Mouse (Mus musculus) CD8-positive naive resting alpha-beta T cell, adult 2 months (primary cell): ENCODE results near the gene Vwa3b.

ENCODE experiments used
- DNase-seq, 2 experiments: peaks; one replicate each; pipeline ENCODE4 v3.0.0; 2022; ENCODE audit warnings: low read depth in 2 of 2, low spot score in 2 of 2

Gene Vwa3b

DNA sequence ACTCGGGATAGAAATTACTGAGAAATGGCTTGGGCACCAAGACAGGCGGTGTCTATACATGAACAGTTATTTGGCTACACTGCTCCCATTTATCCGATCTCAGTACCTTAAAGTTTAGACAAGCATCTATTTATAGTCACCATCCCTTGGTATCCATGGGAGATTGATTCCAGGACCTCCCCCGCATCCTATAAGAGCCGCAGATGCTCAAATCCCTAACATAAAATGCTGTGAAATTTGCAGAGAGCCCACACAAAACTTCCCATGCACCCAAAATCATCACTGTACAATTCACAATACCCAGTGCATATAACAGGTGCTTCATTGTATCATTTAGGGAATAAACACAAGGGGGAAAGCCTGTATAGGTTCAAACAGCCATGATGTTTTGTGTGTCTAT is 89.5 kb downstream of the Vwa3b start:
- no peak for DNase-seq

GRCm38 (mm10) chr1:37116574-37116973 is 90.2 kb downstream of the Vwa3b start:
- DNase-seq: no peak

DNA sequence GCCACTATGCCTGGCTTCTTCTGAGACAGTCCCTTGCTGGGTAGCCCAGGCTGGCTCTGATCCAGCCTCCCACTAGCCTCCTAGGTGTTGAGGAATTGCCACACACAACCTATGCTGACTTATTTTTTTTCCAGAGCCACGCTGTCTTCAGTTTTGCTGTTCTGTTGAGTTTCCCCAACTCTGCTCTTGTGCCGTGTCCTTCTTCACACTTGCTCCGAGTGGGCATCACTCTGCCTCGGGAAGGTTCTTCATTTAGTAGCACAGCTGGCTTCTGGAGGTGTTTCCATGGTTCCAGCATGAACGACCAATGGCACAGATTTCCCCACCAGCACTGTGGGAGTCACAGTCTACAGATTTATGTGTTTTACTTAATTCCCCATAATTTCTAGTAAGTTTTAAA is 91.6 kb downstream of the Vwa3b start:
- DNase-seq: no peak

DNA sequence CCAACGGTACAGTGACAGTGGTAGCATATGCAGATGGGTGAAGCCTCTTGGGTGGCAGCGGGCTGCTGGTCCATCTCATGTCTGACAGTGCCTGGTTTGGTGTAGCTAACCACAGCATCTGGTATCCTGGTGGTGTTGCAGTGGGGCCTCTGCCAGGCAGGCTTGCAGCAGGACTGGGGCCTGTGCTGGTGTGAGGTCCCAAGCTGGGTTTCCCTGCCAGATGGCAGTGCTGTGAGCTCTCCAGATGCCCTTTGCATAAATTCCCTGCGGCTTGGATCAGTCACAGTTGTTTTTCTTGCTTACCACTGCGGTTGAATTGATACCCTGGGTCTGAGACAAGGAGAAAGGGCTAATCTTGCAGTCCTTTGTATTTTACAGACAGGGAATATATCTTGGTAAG is 95.9 kb downstream of the Vwa3b start:
- no peak for DNase-seq

- DNase-seq: no peak
Measured at GRCm38 (mm10) chr1:37122798-37123197, 96.4 kb downstream of the Vwa3b start.

GRCm38 (mm10) chr1:37124696-37125349 is 98.4 kb downstream of the Vwa3b start:
- no peak for DNase-seq

GRCm38 (mm10) chr1:37130012-37130570 is 103.7 kb downstream of the Vwa3b start:
- DNase-seq: no peak

- no peak for DNase-seq
Measured at GRCm38 (mm10) chr1:37131146-37131545, 104.8 kb downstream of the Vwa3b start.

GRCm38 (mm10) chr1:37132433-37132832 is 106.0 kb downstream of the Vwa3b start:
- no peak for DNase-seq

GRCm38 (mm10) chr1:37145966-37146365 is 119.6 kb downstream of the Vwa3b start:
- DNase-seq: no peak

DNA sequence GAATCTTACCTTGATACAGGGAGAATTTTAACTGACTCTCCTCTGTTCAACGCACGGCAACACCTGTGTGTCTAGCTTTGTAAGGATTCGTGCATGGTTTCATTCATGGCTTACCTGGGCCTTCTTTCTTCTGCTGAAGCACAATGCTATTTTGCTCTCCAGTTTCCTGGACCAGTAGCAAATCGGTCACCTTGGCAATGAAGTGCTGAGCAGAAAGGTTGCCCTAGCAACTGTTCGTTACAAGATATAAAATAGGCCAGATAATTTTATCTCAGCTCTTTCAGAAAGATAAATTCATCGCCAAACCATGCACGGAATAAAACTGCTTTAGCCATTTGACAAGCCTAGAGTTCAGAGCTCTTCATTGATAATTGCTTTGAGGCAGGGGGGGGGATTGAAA is 123.5 kb downstream of the Vwa3b start:
- no peak for DNase-seq

GRCm38 (mm10) chr1:37151896-37152295 is 125.5 kb downstream of the Vwa3b start:
- no peak for DNase-seq

DNA sequence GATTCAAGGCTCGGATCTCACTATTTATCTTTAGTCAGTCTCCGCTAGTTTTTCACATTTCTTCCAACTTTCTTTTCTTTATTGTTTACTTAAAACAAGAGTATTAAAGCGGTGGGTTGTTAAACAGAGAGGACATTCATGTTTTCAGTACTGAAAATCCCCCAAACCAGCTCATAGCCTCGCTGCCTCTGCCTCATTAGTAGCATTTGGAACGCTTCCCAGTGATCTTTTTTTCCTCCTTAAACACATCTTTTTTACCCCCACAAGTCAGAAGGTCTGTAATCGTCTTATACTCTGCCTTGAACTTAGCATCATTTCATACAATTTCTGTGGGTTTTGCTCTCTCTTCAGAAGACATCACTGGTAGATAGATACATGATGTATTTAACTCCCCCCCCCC is 139.7 kb downstream of the Vwa3b start:
- no peak for DNase-seq

DNA sequence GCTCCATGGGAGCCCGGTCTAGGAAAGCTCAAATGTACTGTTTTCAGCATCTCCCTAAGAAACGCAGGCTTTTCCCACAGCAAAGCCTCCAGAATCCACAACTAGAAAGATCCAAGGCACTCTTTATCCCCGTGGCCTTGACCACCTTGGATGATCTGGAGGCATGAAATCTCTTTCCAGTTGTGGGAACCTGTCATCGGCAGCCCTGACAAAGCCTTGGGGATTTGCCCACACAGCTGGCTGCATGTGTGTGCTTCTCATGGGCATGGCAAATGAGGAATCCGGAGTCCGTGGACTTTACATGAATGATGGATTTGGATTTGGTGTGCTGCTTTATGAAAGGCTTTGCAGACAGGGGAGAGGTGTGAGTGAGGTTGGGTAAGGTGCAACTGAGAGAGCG is 141.5 kb downstream of the Vwa3b start:
- no peak for DNase-seq

DNA sequence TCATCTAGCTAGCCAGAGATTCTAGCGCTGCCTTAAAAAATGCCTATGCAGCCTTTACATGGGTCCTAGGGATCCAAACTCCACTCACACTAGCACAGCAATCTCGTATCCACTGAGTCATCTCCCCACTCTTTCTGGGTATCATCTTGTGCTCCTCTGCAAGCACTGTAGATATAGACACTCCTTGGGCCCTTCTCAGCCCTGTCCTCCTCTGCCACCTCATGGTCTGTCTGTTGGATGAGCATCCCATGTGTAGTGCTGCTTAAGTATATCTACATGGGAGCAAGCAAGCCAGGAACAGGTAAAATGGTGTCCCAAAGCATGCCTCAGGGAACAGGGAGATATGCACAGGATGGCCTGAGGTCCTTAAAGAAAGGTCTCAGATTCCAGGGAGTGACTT is 151.5 kb downstream of the Vwa3b start:
- DNase-seq: no peak

GRCm38 (mm10) chr1:37179852-37180251 is 153.5 kb downstream of the Vwa3b start:
- no peak for DNase-seq

GRCm38 (mm10) chr1:37187050-37187449 is 160.7 kb downstream of the Vwa3b start:
- no peak for DNase-seq

DNA sequence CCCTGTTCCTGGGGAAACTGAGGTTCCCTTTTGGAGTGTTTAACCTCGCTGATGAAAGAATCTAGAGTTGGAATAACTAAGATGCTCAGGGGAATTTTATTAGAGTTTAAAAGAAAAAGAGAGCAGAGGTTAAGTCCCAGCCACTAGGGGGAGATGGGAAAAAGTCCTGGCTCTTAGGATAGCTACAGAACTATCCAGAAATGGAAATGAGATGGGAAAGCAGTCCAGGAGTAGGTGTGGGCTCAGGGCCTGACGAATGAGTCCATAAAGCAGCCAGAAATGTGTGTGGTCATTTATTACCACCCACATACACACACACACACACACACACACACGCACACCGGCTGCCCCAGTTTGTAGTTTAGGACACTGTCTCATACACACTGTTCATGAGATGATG is 168.2 kb downstream of the Vwa3b start:
- no peak for DNase-seq

- no peak for DNase-seq
Measured at GRCm38 (mm10) chr1:37201406-37201805, 175.0 kb downstream of the Vwa3b start.

DNA sequence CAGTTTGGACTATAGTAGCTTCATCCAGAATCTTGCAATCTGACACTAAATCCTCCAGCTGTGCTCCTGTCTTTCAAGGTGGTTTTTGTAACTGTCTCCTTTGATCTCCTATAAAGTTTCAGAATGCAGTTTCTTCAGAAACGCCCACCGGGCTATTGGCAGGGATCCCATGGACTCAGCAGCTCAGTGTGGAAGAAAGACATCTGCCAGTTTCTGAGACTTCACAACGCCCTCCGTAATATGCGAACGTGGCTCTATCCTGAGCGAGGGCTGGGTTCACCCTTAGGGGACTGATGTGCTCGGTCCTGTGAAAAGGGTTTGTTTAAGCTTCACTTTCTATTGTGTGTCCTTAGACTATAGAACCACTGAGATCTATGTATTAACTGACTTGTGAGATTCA is 181.3 kb downstream of the Vwa3b start:
- DNase-seq: no peak

GRCm38 (mm10) chr1:37212375-37212774 is 186.0 kb downstream of the Vwa3b start:
- DNase-seq: no peak

DNA sequence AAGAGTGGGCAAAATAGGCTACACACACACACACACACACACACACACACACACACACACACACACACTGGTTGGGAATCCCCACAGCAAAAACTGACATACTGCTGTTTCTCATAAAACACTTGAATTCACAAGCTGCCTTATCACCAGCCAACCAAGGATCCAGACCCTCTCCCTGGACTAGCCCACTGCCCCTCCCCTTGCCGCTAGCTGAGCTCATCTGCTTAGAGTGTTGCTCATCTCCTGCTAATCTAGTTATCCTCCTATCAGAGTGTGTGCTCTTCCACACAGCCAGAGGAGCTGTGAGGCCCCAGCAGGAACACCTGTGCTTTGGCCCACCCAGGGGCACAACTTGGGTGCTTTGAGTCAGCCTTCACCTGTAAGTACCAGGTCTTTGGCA is 187.7 kb downstream of the Vwa3b start, which contains the start of gene Cnga3:
Cnga3 (plus strand) TSS at position 291 of the 400 bp plus-strand sequence.
- no peak for DNase-seq

DNA sequence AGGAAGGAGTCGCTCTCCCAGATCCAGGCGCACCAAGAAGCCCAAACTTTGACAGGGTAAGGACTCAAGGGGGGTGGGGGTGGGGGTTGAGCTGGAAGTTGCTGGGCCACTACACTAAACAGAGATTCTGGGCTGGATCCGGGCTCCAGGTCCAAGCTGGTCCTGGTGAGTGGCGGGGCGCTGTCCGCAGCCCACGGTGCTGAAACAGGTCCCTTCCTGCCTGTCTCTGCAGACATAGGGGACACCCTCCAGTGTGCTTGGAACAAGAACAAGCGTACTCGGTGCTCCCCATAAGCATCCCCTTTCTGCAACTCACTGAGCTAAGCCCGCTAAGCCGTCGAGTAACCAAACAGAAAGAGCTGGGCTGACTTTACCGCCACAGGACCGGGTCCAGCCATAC is 192.0 kb downstream of the Vwa3b start:
- DNase-seq: no peak
